Mouse (Mus musculus) liver, adult 2 months (tissue): ENCODE results near the gene Zscan20. TPM values are rescaled to one million over a fixed set of nuclear protein-coding genes. Genes with fewer than 3 reads are reported as not detected.

Source experiments
- DNase-seq: peaks from one replicate; pipeline ENCODE4 v3.0.0-alpha.2; 2011; ENCODE audit warnings: low read depth, low spot score; ENCODE audit errors: extremely low read depth
- H3K27ac ChIP-seq: fragments of 200-500 bp; replicated peaks from 2 replicates; pipeline ENCODE4 v1.5.1; 2012; ENCODE audit warnings: low read depth, mild to moderate bottlenecking, control low read depth, inconsistent platforms, low read length; ENCODE audit not compliant: insufficient read depth
- H3K27me3 ChIP-seq: fragments of 200-500 bp; 2 replicates; pipeline ENCODE4 v1.6.1; 2012; ENCODE audit warnings: mild to moderate bottlenecking, moderate library complexity, low read length, inconsistent platforms; ENCODE audit not compliant: control insufficient read depth, insufficient read depth
- H3K36me3 ChIP-seq: fragments of 200-500 bp; 2 replicates; pipeline ENCODE4 v1.6.1; 2012; ENCODE audit warnings: low read length, inconsistent platforms; ENCODE audit not compliant: control insufficient read depth, insufficient read depth
- H3K4me1 ChIP-seq: fragments of 200-500 bp; 2 replicates; pipeline ENCODE4 v1.6.1; 2011; ENCODE audit warnings: low read length; ENCODE audit not compliant: control insufficient read depth, insufficient read depth
- H3K4me3 ChIP-seq: fragments of 200-500 bp; 2 replicates; pipeline ENCODE4 v1.5.1; 2011; ENCODE audit warnings: low read depth, mild to moderate bottlenecking, control low read depth, low read length, moderate library complexity; ENCODE audit not compliant: insufficient read depth
- H3K79me2 ChIP-seq: fragments of 200-500 bp; 2 replicates; pipeline ENCODE4 v1.6.1; 2012; ENCODE audit warnings: inconsistent platforms, mild to moderate bottlenecking, low read length, moderate library complexity; ENCODE audit not compliant: control insufficient read depth, insufficient read depth
- H3K9ac ChIP-seq: fragments of 200-500 bp; 2 replicates; pipeline ENCODE4 v1.6.1; 2012; ENCODE audit warnings: low read depth, mild to moderate bottlenecking, control low read depth, inconsistent platforms, low read length
- CTCF ChIP-seq: fragments of 200-500 bp; IDR thresholded peaks from 2 replicates; pipeline ENCODE4 v1.5.1; 2011; ENCODE audit warnings: low read depth, low read length, control low read depth
- POLR2A ChIP-seq: fragments of 200-500 bp; IDR thresholded peaks from 2 replicates; pipeline ENCODE4 v1.6.1; 2011; ENCODE audit warnings: low read length, control low read depth; ENCODE audit not compliant: insufficient read depth; ENCODE audit errors: extremely low read depth
- WGBS: fragments of 180-500 bp; shearing (Covaris S2); methylation state at CpG from one replicate; pipeline ENCODE4 v1.1.7; 2018; 5-methylcytosine and 5-hydroxymethylcytosine counted together
- polyA plus RNA-seq: library from polyadenylated mRNA; depleted of rRNA; stranded (reverse); fragments of >200 nt; gene quantifications from 2 replicates; pipeline ENCODE4 v1.2.3, GENCODE M21; 2012; rRNA removed
- total RNA-seq: library from RNA; depleted of rRNA; stranded (reverse); fragments of >200 nt; gene quantifications from 2 replicates; pipeline ENCODE4 v1.2.3, GENCODE M21; 2014; rRNA removed

The Zscan20 gene
- total RNA-seq (1.4 and 1.7 TPM in 2 replicates), polyA plus RNA-seq (1.0 and 1.2 TPM in 2 replicates)

- 1% methylated on average over 24 of the region's 24 CpGs for WGBS
These were observed at the start of gene Zscan20 for GRCm38 (mm10) chr4:128609925-128610402. TSS of gene Zscan20 (minus strand) at chr4:128610098.

GRCm38 (mm10) chr4:128655446-128655845, 45.5 kb upstream of the Zscan20 start:
- 15% methylated on average over 12 of the region's 12 CpGs for WGBS
- peak overlapping the region; percentile 73 for H3K27ac ChIP-seq
- H3K27me3 ChIP-seq = no peaks in the 10 kb centered on the region
- TF ChIP-seq CTCF (no peak), POLR2A (no peak)
- H3K36me3 ChIP-seq = no peaks in the 10 kb centered on the region
- H3K4me1 ChIP-seq = peaks cover 8% of the 10 kb centered on the region
- no peaks in the 10 kb centered on the region for H3K79me2 ChIP-seq
- H3K4me3 ChIP-seq = peak overlapping the region; percentile 81
- H3K9ac ChIP-seq = peak overlapping the region; percentile 89
- no peak for DNase-seq

More at GRCm38 (mm10) chr4:128609925-128610402, at the start of gene Zscan20:
- Histone ChIP-seq H3K27me3 (no peaks in the 10 kb centered on the region), H3K4me1 (no peaks in the 10 kb centered on the region), H3K9ac (peak within 1 kb of the TSS; percentile 69), H3K4me3 (peak within 1 kb of the TSS; percentile 86), H3K36me3 (no peaks in the 10 kb centered on the region), H3K79me2 (no peaks in the 10 kb centered on the region; the same call in 1 of the 2 replicates), H3K27ac (peak within 1 kb of the TSS; percentile 33)
- TF ChIP-seq CTCF (no peak), POLR2A (0 out of 2 replicates have a peak, but pooled peaks have one; percentile 36)
- peak; percentile 96 for DNase-seq

GRCm38 (mm10) chr4:128654505-128655381, 44.8 kb upstream of the Zscan20 start, which contains the start of gene Phc2:
TSS of gene Phc2 (plus strand) at chr4:128654702.
- Histone ChIP-seq H3K4me1 (0 out of 2 replicates have a peak, but pooled peaks cover 2% of the 10 kb centered on the region), H3K27ac (peak within 1 kb of the TSS; percentile 73), H3K9ac (peak within 1 kb of the TSS; percentile 89), H3K79me2 (no peaks in the 10 kb centered on the region), H3K27me3 (no peaks in the 10 kb centered on the region), H3K36me3 (no peaks in the 10 kb centered on the region), H3K4me3 (peak within 1 kb of the TSS; percentile 81)
- peak; percentile 84 for DNase-seq
- WGBS = under 1% methylated on average over 64 of the region's 85 CpGs
- TF ChIP-seq CTCF (peak; percentile 13; the same call in 1 of the 2 replicates), POLR2A (0 out of 2 replicates have a peak, but pooled peaks have one; percentile 11)

GRCm38 (mm10) chr4:128652584-128653298, 42.8 kb upstream of the Zscan20 start:
- Histone ChIP-seq H3K4me3 (no peak overlapping the region), H3K27me3 (no peaks in the 10 kb centered on the region), H3K9ac (no peak overlapping the region), H3K36me3 (no peaks in the 10 kb centered on the region), H3K27ac (no peak overlapping the region), H3K4me1 (peaks cover 11% of the 10 kb centered on the region), H3K79me2 (no peaks in the 10 kb centered on the region)
- WGBS = 74% methylated on average over 5 of the region's 5 CpGs
- no peak for DNase-seq
- TF ChIP-seq POLR2A = no peak
- TF ChIP-seq CTCF = no peak

- DNase-seq = no peak
- no peak overlapping the region for H3K4me3 ChIP-seq
- WGBS = 87% methylated on average over 3 of the region's 3 CpGs
- TF ChIP-seq CTCF = no peak
- TF ChIP-seq POLR2A = no peak
- H3K27ac ChIP-seq = no peak overlapping the region
- no peaks in the 10 kb centered on the region for H3K36me3 ChIP-seq
- H3K4me1 ChIP-seq = peaks cover 14% of the 10 kb centered on the region
- H3K27me3 ChIP-seq = no peaks in the 10 kb centered on the region
- H3K9ac ChIP-seq = no peak overlapping the region
- H3K79me2 ChIP-seq = no peaks in the 10 kb centered on the region
These were observed 41.6 kb upstream of the Zscan20 start for GRCm38 (mm10) chr4:128651530-128651929.
